Comparison of ENCODE assay signal across 9 mouse cellular contexts in genomic region chr3:84215253-84215652, GRCm38 (mm10). TPM values are rescaled to one million over a fixed set of nuclear protein-coding genes. Genes with fewer than 3 reads are reported as not detected.
DNase-seq lines count a peak whose midpoint lies in the region; ATAC-seq lines count a peak whose summit lies in the region.
"Had no signal": no experiment of that assay in that cellular context is flagged by ENCODE, and none has a peak within 500 bp of the region (broad histone marks: within the 10 kb centered on the region; RNA-seq: fewer than 3 reads in every experiment).

No protein-coding gene starts in this region.

- no peaks in the 10 kb centered on the region for H3K9me3 ChIP-seq in kidney, embryonic 16.5 days (ENCODE audit: low read length)

- no peaks in the 10 kb centered on the region for H3K27me3 ChIP-seq in kidney, embryonic 16.5 days (ENCODE audit: insufficient read depth, low read length)

- no peaks in the 10 kb centered on the region for H3K36me3 ChIP-seq in kidney, embryonic 16.5 days (ENCODE audit: insufficient read depth, low read length)

- H3K4me2 ChIP-seq in kidney, embryonic 16.5 days (replicated peaks; ENCODE audit: low read depth, low read length) = no peak overlapping the region

- H3K9ac ChIP-seq in kidney, embryonic 16.5 days (replicated peaks; ENCODE audit: low read length) = no peak overlapping the region

- H3K4me3 ChIP-seq in kidney, embryonic 16.5 days (ENCODE audit: low read length) = no peak overlapping the region

- ATAC-seq in kidney, embryonic 16.5 days (ENCODE audit: low FRiP score, low TSS enrichment) = no peak
- no peak for ATAC-seq in erythroid progenitor cell, adult 5-6 weeks (replicated peaks; ENCODE audit: low FRiP score, poor library complexity, severe bottlenecking)
- ATAC-seq in megakaryocyte-erythroid progenitor cell, adult 5-6 weeks (replicated peaks; ENCODE audit: low FRiP score, low TSS enrichment, poor library complexity, severe bottlenecking) = no peak

- DNase-seq in kidney, adult 11 months = peak; percentile 77
- DNase-seq in brain, adult 2 months (ENCODE audit: low read depth, low spot score) = peak; percentile 96
- DNase-seq in cerebellum, adult 9-11 months = peak; percentile 93
- DNase-seq in kidney, adult 9 months = peak; percentile 82
- DNase-seq in thymus, adult 18-20 months = no peak

- peaks cover 11% of the 10 kb centered on the region for H3K4me1 ChIP-seq in kidney, embryonic 16.5 days (ENCODE audit: insufficient read depth, low read length)

- no peak overlapping the region for H3K27ac ChIP-seq in kidney, embryonic 16.5 days (ENCODE audit: low read length)

- WGBS in kidney, embryonic 16.5 days = 61% methylated on average over 9 of the region's 9 CpGs

RNA-seq across cellular contexts. Expression of gene Gm6525, which starts 41.3 kb away (rescaled TPM):
- polyA plus RNA-seq in kidney, embryonic 16.5 days (2015; fragmentation: Nextera tagmentation; extraction: Ambion mirVana) = 0.77 and 0.80 TPM in 2 replicates
- not detected in 2 replicates for total RNA-seq in erythroid progenitor cell, adult 5-6 weeks (2015; ENCODE audit: low replicate concordance)
- 3.9 TPM in 1 of 2 replicates, not detected in the other for total RNA-seq in erythroid progenitor cell, adult 5-6 weeks (2017; ENCODE audit: low replicate concordance)
- total RNA-seq in megakaryocyte-erythroid progenitor cell, adult 5-6 weeks (2014; fragmentation: Nextera tagmentation) = not detected in 2 replicates
- total RNA-seq in megakaryocyte-erythroid progenitor cell, adult 5-6 weeks (2017) = 0.47 and 1.1 TPM in 2 replicates
- total RNA-seq: layer of hippocampus, adult 18-20 months had no signal

RNA-seq across cellular contexts. Expression of gene Mnd1, which starts 59.7 kb away (rescaled TPM):
- polyA plus RNA-seq in kidney, embryonic 16.5 days (2015; fragmentation: Nextera tagmentation; extraction: Ambion mirVana) = 13.3 and 14.3 TPM in 2 replicates
- total RNA-seq in erythroid progenitor cell, adult 5-6 weeks (2015; ENCODE audit: low replicate concordance) = 2.9 and 6.3 TPM in 2 replicates
- total RNA-seq in erythroid progenitor cell, adult 5-6 weeks (2017; ENCODE audit: low replicate concordance) = 1.4 and 3.6 TPM in 2 replicates
- 19.3 and 27.9 TPM in 2 replicates for total RNA-seq in megakaryocyte-erythroid progenitor cell, adult 5-6 weeks (2014; fragmentation: Nextera tagmentation)
- total RNA-seq in megakaryocyte-erythroid progenitor cell, adult 5-6 weeks (2017) = 36.5 and 47.5 TPM in 2 replicates

Comparison
In these comparisons a context has a peak if more than half of its experiments do, and no peak if none do; other contexts are left out.
1. DNase-seq: peak in kidney, adult 11 months (single experiment), brain, adult 2 months (single experiment), cerebellum, adult 9-11 months (single experiment) and kidney, adult 9 months (single experiment); none in thymus, adult 18-20 months (0 of 2).